Mouse (Mus musculus): ENCODE results near the gene Sfmbt1. TPM values are rescaled to one million over a fixed set of nuclear protein-coding genes. Genes with fewer than 3 reads are reported as not detected.
A peak's percentile ranks its signal among the peaks of the same experiment; 100 is the strongest.

Sfmbt1 gene
- total and polyA plus RNA-seq, 2 experiments from 2014 or later: 9.7 to 13.4 TPM

DNA sequence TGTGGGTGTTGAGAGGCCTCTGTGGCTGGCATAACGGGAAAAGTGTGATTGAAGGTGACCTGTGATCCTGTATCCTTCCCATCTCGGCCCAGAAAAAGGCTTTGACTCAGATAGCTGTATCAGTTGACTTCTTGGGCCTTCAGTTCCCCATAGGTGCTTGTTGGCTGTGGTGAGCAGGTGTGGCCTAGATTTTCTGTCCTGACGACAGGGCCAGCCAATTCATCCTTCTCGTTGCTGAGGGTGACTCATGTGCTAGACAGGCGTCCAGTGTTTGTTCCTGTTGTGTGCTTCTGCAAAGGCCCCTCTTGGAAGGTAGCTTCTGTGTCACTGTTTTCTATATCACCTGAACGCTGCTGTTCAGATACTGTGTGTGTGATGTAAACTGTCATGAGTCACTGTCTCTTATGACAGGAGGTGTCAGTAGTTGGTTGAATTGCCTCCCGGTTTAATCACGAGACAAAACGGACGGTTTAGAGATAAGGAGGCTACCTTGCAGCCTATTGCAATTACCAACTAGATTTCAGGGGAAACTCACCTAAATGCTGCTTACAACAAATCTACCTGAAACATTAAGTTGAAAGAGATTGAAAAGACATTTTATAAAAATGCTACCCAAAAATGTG is 142.3 kb downstream of the Sfmbt1 start:
- Histone ChIP-seq H3K4me3 (ENCODE audit: low read length) (no peak overlapping the region), H3K27ac (no peak overlapping the region), H3K4me2 (ENCODE audit: low read depth, low read length) (no peak overlapping the region), H3K27me3 (ENCODE audit: insufficient read depth, low read length) (no peaks in the 10 kb centered on the region), H3K9ac (replicated peaks; ENCODE audit: low read length) (no peak overlapping the region), H3K9me3 (ENCODE audit: low read length) (no peaks in the 10 kb centered on the region), H3K4me1 (ENCODE audit: insufficient read depth, low read length) (no peaks in the 10 kb centered on the region), H3K36me3 (ENCODE audit: insufficient read depth, low read length) (no peaks in the 10 kb centered on the region)
- TF ChIP-seq CTCF (IDR thresholded peaks at IDR 0.05; ENCODE audit: low read depth): no peak
- WGBS: 89% methylated on average over 10 of the region's 10 CpGs
- DNase-seq (ENCODE audit: low spot score) (no peak), ATAC-seq (no peak)

DNA sequence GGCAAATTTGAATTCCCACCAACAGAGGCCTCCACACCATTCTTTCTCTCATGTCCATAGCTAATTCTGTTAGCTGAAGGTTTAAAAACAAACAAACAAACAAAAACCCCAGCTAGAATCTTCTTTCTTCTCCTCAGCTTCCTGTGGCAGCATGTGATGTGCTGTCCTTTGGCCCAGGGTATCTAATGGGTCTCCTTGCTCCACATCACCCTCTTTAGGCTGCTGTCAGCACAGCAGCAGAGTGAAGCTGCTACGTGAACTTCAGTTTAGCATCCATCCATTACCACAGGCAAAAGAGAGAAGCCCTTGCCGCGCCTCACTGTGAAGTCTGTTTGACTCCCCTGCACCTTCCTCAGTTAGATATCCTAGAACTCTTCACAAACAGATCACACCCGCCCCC is 143.3 kb downstream of the Sfmbt1 start:
- DNase-seq (ENCODE audit: low spot score) (no peak), ATAC-seq (no peak)
- peak; percentile 22 for TF ChIP-seq CTCF (IDR thresholded peaks at IDR 0.05; ENCODE audit: low read depth)
- H3K27ac ChIP-seq: no peak overlapping the region
- H3K36me3 ChIP-seq (ENCODE audit: insufficient read depth, low read length): no peaks in the 10 kb centered on the region
- H3K9me3 ChIP-seq (ENCODE audit: low read length): no peaks in the 10 kb centered on the region
- no peaks in the 10 kb centered on the region for H3K4me1 ChIP-seq (ENCODE audit: insufficient read depth, low read length)
- H3K4me3 ChIP-seq (ENCODE audit: low read length): no peak overlapping the region
- WGBS: 83% methylated on average over 4 of the region's 4 CpGs
- H3K9ac ChIP-seq (replicated peaks; ENCODE audit: low read length): no peak overlapping the region
- no peak overlapping the region for H3K4me2 ChIP-seq (ENCODE audit: low read depth, low read length)
- no peaks in the 10 kb centered on the region for H3K27me3 ChIP-seq (ENCODE audit: insufficient read depth, low read length)

GRCm38 (mm10) chr14:30861421-30862125 is 146.9 kb downstream of the Sfmbt1 start:
- Histone ChIP-seq H3K27ac (no peak overlapping the region), H3K4me2 (ENCODE audit: low read depth, low read length) (no peak overlapping the region), H3K4me3 (ENCODE audit: low read length) (no peak overlapping the region), H3K27me3 (ENCODE audit: insufficient read depth, low read length) (no peaks in the 10 kb centered on the region), H3K4me1 (ENCODE audit: insufficient read depth, low read length) (no peaks in the 10 kb centered on the region), H3K36me3 (ENCODE audit: insufficient read depth, low read length) (peaks cover 10% of the 10 kb centered on the region; the same call in 1 of the 2 replicates), H3K9me3 (ENCODE audit: low read length) (no peaks in the 10 kb centered on the region), H3K9ac (replicated peaks; ENCODE audit: low read length) (no peak overlapping the region)
- 73% methylated on average over 16 of the region's 16 CpGs for WGBS
- DNase-seq (ENCODE audit: low spot score) (no peak), ATAC-seq (no peak)
- TF ChIP-seq CTCF (IDR thresholded peaks at IDR 0.05; ENCODE audit: low read depth): no peak

GRCm38 (mm10) chr14:30862368-30862767 is 147.7 kb downstream of the Sfmbt1 start:
- H3K9me3 ChIP-seq (ENCODE audit: low read length): no peaks in the 10 kb centered on the region
- no peak overlapping the region for H3K9ac ChIP-seq (replicated peaks; ENCODE audit: low read length)
- no peak overlapping the region for H3K4me2 ChIP-seq (ENCODE audit: low read depth, low read length)
- H3K4me1 ChIP-seq (ENCODE audit: insufficient read depth, low read length): no peaks in the 10 kb centered on the region
- peaks cover 11% of the 10 kb centered on the region; the same call in 1 of the 2 replicates for H3K36me3 ChIP-seq (ENCODE audit: insufficient read depth, low read length)
- no peak overlapping the region for H3K27ac ChIP-seq
- no peak for DNase-seq (ENCODE audit: low spot score)
- TF ChIP-seq CTCF (IDR thresholded peaks at IDR 0.05; ENCODE audit: low read depth): no peak
- H3K27me3 ChIP-seq (ENCODE audit: insufficient read depth, low read length): no peaks in the 10 kb centered on the region
- 84% methylated on average over 9 of the region's 9 CpGs for WGBS
- H3K4me3 ChIP-seq (ENCODE audit: low read length): no peak overlapping the region
- ATAC-seq: no peak

GRCm38 (mm10) chr14:30865311-30865710 is 150.7 kb downstream of the Sfmbt1 start:
- peak; percentile 71 for TF ChIP-seq CTCF (IDR thresholded peaks at IDR 0.05; ENCODE audit: low read depth)
- Histone ChIP-seq H3K4me2 (ENCODE audit: low read depth, low read length) (no peak overlapping the region), H3K27me3 (ENCODE audit: insufficient read depth, low read length) (no peaks in the 10 kb centered on the region), H3K9ac (replicated peaks; ENCODE audit: low read length) (no peak overlapping the region), H3K4me1 (ENCODE audit: insufficient read depth, low read length) (no peaks in the 10 kb centered on the region), H3K36me3 (ENCODE audit: insufficient read depth, low read length) (peaks cover 19% of the 10 kb centered on the region; the same call in 1 of the 2 replicates), H3K4me3 (ENCODE audit: low read length) (no peak overlapping the region), H3K27ac (no peak overlapping the region), H3K9me3 (ENCODE audit: low read length) (no peaks in the 10 kb centered on the region)
- 63% methylated on average over 3 of the region's 3 CpGs for WGBS
- ATAC-seq (0 out of 2 replicates have a peak, but pooled peaks have one; percentile 28), DNase-seq (ENCODE audit: low spot score) (peak; percentile 59)

GRCm38 (mm10) chr14:30867042-30867441 is 152.4 kb downstream of the Sfmbt1 start:
- ATAC-seq: peak; percentile 61
- Histone ChIP-seq H3K9me3 (ENCODE audit: low read length) (no peaks in the 10 kb centered on the region), H3K27me3 (ENCODE audit: insufficient read depth, low read length) (no peaks in the 10 kb centered on the region), H3K27ac (no peak overlapping the region), H3K9ac (replicated peaks; ENCODE audit: low read length) (no peak overlapping the region), H3K36me3 (ENCODE audit: insufficient read depth, low read length) (peaks cover 19% of the 10 kb centered on the region; the same call in 1 of the 2 replicates), H3K4me2 (ENCODE audit: low read depth, low read length) (no peak overlapping the region), H3K4me1 (ENCODE audit: insufficient read depth, low read length) (no peaks in the 10 kb centered on the region), H3K4me3 (ENCODE audit: low read length) (no peak overlapping the region)
- WGBS: 33% methylated on average over 5 of the region's 5 CpGs
- peak; percentile 92 for TF ChIP-seq CTCF (IDR thresholded peaks at IDR 0.05; ENCODE audit: low read depth)
- peak; percentile 88 for DNase-seq (ENCODE audit: low spot score)

- WGBS: 88% methylated on average over 10 of the region's 10 CpGs
- Histone ChIP-seq H3K4me2 (ENCODE audit: low read depth, low read length) (no peak overlapping the region), H3K9ac (replicated peaks; ENCODE audit: low read length) (no peak overlapping the region), H3K9me3 (ENCODE audit: low read length) (no peaks in the 10 kb centered on the region), H3K27ac (no peak overlapping the region), H3K36me3 (ENCODE audit: insufficient read depth, low read length) (peaks cover 32% of the 10 kb centered on the region), H3K4me3 (ENCODE audit: low read length) (no peak overlapping the region), H3K4me1 (ENCODE audit: insufficient read depth, low read length) (no peaks in the 10 kb centered on the region), H3K27me3 (ENCODE audit: insufficient read depth, low read length) (no peaks in the 10 kb centered on the region)
- TF ChIP-seq CTCF (IDR thresholded peaks at IDR 0.05; ENCODE audit: low read depth): no peak
- ATAC-seq (no peak), DNase-seq (ENCODE audit: low spot score) (no peak)
Measured at GRCm38 (mm10) chr14:30868826-30869225, 154.2 kb downstream of the Sfmbt1 start.
